Mouse (Mus musculus): Measurements from ENCODE around the gene Cog5.

Gene Cog5

GRCm38 (mm10) chr12:31892771-31893170 lies 238.1 kb downstream of the Cog5 start:
- no peak for DNase-seq (ENCODE audit: low read depth, low spot score)

DNA sequence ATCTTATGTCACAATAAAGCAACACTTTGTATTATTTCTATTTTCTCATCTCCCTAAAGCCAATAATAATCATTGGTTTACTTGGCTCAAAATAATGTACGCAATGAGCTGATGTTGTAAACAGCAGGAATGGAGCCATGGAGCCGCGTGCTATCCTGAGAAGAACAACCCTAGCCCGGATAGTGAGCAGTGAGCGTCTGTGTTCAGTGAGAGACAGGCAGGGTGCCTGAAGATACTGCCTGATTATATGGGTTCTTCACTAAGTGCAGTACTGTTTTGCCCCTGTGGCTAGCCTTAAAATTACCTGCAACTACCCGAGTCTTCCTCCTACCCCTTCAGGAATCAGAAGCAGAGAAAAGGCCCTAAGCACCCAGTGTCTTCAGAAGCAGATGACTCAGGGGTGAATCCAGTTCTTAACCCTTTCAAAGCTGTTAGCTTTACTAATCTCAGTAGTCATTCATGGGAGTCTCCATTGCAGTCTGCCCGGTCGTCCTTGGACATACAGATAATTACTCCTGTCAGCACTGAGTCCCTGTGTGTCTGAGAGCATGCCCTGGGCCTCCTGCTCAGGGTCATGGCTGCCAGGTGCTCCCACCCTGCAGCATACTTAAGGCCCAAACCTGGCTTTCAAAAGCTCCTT lies 240.5 kb downstream of the Cog5 start:
- DNase-seq (ENCODE audit: low read depth, low spot score): no peak

DNA sequence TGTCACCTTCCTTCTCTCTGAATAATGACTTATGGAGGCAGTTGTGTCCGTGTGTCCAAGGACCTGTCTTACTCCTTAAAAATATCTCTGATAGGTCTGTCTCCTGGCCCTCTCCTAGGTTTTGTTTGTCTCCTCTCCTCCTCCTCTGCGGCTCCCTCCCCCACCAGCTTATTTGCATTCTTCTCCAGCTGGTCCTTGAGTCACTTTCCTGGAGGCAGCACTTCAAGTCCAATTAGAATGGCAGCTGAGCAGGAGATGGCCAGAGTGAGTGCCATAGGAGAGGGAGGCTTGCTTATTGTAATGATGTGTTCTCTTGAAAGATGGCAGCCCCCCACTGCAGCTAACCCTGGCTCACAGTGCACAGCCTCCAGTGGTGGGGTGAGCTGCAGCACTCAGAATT lies 241.2 kb downstream of the Cog5 start:
- DNase-seq (ENCODE audit: low read depth, low spot score): peak; percentile 46

DNA sequence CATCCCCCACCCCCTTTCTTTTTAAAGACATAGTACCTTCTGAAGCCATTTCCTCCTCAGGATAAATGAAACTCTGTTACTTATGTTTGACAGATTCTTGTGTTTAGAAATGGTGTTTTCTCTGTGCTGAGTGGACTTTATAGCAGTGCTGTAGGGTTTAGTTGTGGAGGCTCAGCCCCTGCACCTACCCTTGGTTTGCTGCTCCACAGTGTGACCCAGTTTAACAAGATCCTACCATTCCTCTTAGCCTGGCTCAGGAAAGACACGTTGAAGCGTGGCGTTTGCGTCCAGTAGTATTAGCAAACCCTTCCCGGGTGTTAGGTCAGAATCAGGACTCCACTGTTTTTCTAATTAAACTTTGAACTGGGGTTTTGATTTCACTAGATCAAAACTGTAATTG lies 241.6 kb downstream of the Cog5 start:
- no peak for DNase-seq (ENCODE audit: low read depth, low spot score)

GRCm38 (mm10) chr12:31896986-31897385 lies 242.3 kb downstream of the Cog5 start:
- DNase-seq (ENCODE audit: low read depth, low spot score): peak; percentile 59

DNA sequence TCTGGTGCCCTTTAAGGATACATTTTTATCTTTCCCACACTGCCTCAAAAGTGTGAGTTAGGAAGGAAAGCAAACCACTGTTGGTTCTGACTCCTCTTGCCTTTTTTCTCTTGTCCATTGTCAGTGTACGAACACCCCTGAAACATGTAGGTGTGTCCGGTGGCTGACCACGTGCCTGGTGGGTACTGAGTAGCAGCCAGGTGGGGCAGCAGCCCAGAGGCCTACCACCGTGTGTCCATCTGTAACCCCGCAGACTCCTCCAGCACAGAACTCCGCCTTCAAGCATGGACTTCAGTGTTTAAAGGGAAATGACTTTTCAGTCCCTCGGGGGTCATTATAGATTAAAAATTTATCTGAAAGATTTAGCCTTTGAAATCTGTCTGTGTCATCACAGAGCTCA lies 242.8 kb downstream of the Cog5 start:
- DNase-seq (ENCODE audit: low read depth, low spot score): no peak

- peak; percentile 92 for DNase-seq (ENCODE audit: low read depth, low spot score)
Measured at GRCm38 (mm10) chr12:31900391-31900914, 245.8 kb downstream of the Cog5 start.

GRCm38 (mm10) chr12:31905696-31906551 lies 251.3 kb downstream of the Cog5 start:
- no peak for DNase-seq (ENCODE audit: low read depth, low spot score)

DNA sequence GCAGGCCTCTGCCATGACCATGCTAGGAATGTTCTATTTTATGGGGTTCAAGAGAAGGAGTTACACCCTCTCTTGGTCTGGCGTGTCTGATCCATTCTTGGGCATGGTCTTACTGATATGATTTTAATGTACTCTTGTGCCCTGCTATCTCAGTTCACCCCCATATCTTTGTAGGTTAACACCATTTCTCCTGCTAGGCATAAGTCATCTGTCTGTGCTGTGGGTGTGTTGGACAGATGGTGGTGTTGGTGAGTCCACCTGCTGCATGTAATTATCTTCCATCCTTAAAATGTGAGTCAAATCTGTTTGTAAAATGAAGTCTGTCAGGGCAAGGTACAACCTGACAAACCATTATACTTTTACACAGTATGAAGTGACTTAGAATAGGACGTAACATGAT lies 252.8 kb downstream of the Cog5 start:
- no peak for DNase-seq (ENCODE audit: low read depth, low spot score)

DNA sequence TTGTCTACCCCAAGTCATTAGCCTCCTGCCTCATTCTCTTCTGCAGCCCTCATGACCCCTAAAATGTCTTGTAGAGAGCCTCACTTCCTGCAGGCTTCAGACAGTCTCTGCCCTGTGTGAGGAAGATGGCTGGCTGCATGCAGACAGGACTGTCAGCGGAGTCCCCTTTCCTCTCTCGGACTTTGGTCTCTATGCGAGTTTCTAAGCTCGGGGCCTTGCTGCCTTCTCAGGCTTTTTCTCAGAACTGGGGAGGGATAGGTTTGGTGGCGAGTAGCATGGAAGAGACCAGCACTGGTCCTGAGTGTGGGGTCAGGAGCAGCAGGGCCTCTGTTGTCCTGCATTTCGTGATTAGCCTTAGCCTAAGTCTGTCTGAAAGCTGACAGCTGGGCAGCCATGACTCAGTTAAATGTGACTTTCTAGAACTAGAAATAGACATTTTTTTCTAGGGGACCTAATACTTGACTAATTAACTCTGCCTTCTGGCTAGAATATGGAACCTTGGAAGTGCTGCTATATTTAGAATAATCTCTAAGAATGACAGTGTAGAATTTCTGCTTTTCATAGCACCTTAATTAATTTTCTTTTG lies 258.4 kb downstream of the Cog5 start:
- no peak for DNase-seq (ENCODE audit: low read depth, low spot score)

DNA sequence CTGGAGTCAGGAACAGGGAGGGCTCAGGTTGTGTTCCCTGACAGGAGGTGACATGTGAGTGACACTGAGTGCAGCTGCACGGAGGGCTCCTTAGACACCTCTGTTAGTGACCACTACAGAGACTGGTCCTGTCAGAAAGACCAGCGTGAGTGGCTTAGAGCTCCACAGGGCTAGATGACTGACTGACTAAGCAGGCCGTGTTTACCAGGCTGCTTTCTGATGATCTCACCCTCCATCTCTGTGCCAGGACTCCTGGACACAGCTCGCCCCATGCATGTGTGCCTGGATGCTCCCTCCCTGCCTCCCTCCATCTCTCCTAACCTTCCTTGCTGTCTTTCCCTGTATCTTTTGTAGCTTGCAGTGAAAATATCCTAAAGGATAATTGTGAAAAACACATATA lies 258.9 kb downstream of the Cog5 start:
- no peak for DNase-seq (ENCODE audit: low read depth, low spot score)

GRCm38 (mm10) chr12:31916691-31917090 lies 262.0 kb downstream of the Cog5 start:
- no peak for DNase-seq (ENCODE audit: low read depth, low spot score)

DNA sequence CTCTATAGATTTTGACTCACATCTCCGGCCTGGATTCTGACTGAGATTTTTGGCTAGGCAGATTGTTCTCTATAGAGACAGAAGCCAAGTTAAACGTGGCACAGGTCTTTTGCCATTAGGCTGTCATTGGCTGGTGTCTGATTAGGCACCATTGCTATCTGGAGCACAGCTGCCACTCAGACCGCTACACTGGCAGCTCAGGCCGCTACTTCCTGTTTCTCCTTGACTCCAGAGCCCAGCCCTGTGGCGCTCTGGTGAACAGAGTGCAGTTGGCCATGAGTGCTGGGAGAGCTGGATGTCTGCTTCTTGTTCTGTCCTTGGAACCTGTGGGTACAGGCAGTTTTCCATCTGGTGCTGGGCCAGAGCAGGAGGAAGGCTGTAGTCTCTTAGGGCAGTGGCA lies 262.6 kb downstream of the Cog5 start:
- DNase-seq (ENCODE audit: low read depth, low spot score): no peak

DNA sequence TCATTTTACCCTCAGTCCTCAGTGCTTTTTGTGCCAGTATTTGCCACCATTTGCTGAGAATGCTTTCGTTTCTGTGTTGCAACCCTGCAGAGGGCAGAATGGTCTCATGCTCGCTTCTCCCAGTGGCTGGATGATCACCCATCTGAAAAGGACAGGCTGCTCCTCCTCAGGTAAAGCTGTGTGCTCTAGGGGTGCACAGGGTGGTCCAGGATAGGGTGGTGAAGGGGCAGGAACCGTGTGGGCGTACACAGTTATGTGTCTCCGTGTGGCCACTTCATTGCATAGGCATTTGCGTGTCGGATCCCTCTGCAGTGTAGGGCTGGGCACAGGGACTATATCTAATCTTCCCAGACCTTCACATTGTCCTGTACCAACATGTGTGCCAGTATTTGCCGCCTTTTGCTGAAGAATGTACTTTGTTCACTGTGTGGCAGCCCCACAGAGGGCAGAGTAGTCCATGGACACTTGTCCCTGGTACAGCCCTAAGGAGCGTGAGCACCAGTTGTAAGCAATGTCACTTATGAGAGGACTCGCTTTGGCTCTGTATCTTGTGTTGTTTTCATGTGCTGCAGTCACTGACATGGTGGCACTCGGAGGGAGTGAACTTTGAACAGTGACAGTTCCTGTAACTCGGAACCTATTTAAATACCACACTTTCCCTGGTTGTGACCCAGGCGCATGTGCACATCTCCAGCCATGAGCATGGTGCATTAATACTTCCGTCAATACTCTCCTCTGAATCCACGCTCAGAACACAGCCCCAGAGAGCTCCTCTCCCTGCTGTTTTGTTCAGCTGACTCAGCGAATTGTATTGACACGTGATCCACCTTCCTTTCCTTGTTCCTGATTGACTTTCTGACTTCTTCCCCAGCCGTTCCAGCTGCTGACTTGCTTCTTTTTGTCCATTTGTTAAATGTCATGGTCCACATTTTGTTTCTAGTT lies 266.1 kb downstream of the Cog5 start:
- DNase-seq (ENCODE audit: low read depth, low spot score): no peak

GRCm38 (mm10) chr12:31924135-31924534 lies 269.5 kb downstream of the Cog5 start:
- no peak for DNase-seq (ENCODE audit: low read depth, low spot score)

DNA sequence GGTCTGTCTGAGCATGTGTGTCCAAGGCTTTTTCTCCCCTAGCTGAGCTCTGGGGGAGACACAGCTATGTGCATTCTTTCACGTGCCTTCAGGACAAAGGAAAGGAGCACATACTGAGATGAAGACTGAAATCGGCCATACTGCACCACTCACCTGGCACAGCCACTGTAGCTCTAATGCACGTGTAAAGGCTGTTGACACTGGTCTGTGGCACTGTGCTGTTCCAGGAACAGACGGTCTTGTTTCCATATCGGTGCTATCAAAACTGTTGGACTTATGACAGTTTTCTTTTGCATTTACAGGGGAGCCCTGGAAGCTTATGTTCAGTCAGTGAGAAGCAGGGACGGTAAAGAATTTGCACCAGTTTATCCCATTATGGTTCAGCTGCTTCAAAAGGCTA lies 270.7 kb downstream of the Cog5 start:
- no peak for DNase-seq (ENCODE audit: low read depth, low spot score)

DNA sequence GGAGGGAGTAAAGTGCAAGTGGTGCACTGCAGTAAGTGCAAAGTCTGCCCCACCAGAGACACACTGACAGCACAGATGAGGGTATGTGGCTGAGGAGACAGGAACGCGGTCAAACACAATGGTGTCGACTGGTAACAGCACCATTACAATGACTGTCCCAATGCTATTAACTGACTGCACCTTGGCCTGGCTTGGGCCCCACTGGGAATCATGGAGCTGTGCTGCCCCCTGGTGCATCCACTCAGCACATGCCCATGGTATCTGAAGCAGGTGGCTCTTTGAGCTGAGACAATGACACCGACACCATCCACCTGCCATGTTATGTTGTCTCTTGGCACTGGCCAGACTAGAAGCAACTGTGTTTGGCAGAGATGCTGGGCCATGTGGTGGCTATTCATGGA lies 272.0 kb downstream of the Cog5 start:
- peak; percentile 72 for DNase-seq (ENCODE audit: low read depth, low spot score)

- DNase-seq (ENCODE audit: low read depth, low spot score): no peak
Measured at GRCm38 (mm10) chr12:31928498-31928897, 273.8 kb downstream of the Cog5 start.

DNA sequence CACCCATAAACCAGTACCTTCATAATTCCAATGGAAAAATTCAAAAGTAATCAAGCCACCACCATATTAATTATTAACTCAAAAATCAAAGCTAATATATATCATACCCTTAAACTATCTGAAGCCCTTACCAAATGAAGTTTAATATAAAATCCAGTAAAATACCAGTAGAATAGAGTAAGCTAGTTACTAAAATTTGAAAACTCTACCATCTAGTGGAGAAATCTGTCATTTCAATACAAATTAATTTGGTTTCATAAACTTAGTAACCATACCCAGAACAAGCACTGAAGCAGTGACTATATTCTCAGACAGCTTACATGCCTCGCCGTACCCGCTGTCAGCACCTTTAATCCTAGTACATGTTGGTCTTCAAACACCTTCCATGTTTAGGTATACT lies 277.1 kb downstream of the Cog5 start:
- DNase-seq (ENCODE audit: low read depth, low spot score): no peak

DNA sequence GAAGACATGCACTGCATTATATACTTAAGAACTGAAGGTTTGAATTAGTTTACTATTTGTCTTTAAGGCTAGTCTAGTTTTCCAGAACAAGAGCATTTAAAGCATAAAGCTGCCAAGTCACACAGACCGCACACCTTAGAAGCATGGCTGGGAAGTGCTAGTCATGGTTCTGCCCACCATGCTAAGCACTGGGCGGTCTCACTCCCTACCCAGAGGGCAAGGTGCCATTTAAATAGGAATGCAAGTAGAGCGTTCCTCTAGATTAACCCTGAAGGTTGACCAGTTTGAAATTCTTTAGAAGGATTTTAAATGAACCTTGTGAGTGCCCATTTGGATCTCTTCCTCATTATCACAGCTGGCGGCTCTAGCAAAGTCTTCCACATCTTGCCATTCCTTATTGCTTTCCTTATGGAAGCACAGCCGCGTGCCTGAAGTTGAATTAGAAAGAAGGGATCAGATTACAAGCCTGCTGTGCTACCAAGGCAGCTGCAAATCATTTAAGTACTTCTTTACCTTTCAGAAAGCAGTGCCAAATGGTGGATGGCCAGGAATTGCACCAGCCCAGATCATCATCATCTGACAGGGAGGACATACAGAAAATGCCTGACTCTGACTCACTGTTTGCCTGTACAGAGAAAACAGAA lies 282.1 kb downstream of the Cog5 start:
- DNase-seq (ENCODE audit: low read depth, low spot score): peak; percentile 75

GRCm38 (mm10) chr12:31937613-31938012 lies 282.9 kb downstream of the Cog5 start:
- no peak for DNase-seq (ENCODE audit: low read depth, low spot score)

All from R1 (cell line).